Mouse (Mus musculus): ENCODE measurements around the gene Steap2. TPM values are rescaled to one million over a fixed set of nuclear protein-coding genes. Genes with fewer than 3 reads are reported as not detected.

The Steap2 gene
- total RNA-seq, 2 experiments from 2014 or later, result 23.8 to 24.2 TPM

DNA sequence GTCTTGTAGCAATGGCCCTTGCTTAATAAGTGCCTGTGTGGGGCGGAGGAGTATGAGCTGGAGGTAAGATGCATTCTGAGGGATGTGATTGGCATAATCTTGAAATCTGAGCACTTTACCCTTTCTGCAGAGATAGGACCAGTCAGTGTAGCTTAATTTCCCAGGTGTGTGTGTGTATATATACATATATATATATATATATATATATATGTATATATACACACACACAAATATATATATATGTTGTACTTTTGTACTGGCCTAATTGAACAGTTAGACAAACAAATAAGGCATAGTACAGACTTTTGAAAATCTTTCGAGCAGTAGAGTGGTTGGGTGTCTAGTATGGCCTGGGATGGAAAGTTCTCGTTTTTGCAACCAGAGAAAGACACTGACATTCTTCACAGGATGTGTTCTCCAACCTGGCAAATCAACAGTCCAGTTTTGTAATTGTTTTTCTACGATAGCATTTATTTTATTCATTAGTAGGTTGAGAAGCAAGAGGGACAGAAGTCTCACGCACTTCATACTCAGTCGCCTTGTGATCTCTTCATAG is 29.9 kb downstream of the Steap2 start:
- DNase-seq, result no peak

DNA sequence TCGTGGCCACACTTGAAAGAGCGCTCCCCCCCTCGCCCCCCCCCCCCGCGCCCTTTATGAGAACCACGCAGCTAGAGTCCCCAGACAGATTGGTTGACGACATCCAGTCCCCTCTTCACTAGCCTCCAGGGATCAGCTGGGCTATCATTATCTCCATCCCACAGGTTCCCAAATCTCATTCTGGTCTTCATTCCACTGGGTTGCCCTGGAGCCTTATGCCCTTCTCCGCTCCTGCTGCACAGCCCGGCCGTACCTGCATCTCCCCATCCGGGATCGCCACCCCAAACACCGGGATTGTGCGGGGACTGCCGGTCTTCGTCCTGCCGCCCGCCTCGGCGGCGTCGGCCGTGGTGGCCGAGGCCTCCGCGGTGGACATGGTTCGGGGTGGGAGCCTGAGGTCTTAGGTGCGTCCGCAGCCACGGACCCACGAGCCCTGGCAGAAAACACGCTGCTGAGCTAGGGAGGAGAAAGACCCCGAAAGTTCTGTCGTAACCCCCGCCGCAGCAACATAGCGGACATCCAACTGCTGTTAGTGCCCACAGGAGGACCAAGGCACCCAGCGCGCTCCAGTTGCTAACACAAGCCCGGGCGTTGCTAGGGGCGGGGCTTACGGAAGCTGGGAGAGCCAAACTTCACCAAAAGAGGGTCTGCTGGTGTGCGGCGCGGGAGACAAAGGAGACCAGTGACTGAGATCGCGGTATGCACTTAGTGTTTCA is 30.6 kb downstream of the Steap2 start, which contains the start of gene Cfap69:
TSS of gene Cfap69 (minus strand) at position 585 of the 716 bp plus-strand sequence.
- DNase-seq, result peak; percentile 90

DNA sequence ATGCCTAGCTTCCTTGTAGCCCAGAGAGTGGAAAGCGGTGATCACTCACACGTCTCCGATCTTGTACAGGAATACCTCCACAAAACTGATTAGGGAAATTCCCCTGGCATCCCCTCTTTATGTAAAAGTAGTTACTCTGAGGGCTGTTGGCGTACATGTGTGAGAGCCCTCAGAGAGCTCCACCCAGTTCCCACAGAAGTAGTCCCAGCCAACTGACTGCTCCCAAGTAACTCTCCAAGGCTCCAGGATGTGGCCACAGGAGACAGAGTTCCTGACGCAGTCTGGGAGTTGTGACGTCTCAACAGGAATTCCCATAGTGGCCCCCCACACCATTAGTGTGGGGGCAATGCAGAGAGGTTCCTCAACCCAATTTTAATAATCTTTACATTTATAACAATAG is 31.3 kb downstream of the Steap2 start:
- DNase-seq, result peak; percentile 15

DNA sequence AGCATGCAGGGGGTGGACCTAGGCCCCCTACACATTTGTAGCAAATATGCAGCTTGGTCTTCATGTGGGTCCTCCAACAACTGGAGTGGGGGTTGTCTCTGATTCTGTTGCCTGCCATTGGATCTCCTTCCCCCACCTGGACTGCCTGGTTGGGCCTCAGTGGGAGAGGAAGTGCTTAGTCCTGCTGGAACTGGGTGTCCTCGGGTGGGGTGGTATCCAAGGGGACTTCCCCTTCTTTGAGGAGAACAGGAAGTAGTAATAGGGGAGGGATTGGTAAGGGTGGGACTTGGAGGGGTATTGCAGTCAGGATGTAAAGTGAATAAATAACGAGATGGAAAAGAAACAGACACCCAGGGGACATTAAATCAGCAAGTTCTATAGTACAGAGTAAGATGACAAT is 35.7 kb downstream of the Steap2 start:
- no peak for DNase-seq

DNA sequence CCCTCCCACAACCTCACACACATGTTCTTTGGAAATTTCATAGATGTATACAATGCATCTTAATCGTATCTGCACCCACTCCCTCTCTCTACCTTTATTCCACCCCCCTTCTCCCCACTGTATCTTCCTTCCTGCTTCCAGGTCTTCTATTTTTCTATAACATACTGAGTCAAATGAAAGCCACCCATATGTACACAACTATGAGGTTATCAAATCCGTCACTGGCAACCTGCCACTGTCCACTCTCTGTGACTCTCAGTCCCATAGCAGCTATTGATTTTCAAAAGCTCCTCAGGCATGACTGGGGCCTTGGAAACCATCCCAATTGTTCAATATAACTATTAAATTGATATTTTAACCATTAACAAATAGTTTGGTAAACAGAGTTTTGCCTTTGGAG is 36.4 kb downstream of the Steap2 start:
- no peak for DNase-seq

DNA sequence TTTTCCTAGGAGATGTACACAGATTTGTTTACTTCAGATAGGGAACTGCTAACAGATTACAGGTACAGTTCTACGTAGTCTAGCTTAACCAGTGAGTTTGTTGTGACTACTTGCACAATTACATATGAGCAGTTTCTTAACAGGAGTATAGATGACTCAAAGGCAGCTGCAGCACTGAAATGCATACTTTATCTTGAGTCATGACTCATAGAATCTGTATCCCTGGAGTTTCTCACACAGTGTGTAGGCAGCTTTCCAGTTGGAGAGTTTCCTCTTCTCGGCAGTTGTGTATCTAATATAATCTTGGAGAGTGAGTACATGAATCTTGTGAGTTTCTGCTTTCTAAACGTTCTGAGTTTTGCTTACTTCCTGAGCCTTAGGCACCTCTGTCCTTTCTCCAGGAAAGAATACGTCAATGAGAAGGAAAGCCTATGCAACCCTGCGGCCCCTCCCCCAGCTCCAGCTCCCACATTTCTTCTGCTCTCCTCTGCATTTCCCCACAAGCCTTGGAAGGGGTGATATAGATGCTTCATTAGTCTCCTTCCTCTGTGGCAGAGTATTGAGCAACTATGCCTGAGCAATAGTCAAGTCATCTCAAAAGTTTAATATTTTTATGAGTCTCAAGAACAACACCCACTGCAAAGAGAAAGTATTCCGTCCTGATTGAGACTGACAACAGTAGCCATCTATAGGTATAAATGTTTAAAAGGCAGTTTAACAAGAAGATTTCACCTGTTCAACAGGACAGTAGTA is 45.4 kb downstream of the Steap2 start:
- DNase-seq, result peak; percentile 21

DNA sequence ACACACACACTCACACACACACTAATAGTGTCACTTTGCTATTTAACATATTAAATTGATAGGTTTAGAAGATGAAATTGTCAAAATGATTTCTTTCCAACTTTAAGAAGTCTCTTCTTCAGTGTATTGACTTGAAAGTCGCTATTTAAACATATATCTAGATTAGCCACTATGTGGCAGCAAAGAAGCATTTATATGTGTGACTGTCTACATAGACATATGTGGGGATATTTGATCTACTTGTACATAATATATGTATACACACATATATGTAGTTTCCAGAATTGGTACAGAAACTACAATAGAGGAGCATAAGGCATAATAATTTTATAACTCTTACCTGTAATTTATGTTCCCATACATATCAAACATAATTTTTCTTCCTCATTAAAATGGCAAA is 48.2 kb downstream of the Steap2 start:
- DNase-seq, result no peak

DNA sequence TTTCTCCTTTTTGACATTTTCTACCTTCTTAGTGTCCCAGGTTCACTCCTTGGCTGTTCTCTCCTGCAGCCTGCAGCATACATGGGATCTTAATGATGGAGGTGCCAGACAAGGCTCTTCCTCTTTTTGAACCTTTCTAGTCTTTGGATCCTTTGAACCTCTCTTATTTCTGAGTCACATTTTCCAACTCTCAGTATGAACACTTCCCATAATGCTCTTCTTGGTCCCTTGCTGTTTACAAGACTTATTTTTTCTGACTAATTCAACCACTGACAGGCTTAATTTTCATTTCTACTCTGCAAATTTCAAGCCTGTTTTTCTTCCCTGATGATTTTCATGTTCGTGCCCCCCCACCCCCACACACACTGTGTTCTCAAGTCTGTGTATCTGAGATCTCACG is 55.9 kb downstream of the Steap2 start:
- no peak for DNase-seq

DNA sequence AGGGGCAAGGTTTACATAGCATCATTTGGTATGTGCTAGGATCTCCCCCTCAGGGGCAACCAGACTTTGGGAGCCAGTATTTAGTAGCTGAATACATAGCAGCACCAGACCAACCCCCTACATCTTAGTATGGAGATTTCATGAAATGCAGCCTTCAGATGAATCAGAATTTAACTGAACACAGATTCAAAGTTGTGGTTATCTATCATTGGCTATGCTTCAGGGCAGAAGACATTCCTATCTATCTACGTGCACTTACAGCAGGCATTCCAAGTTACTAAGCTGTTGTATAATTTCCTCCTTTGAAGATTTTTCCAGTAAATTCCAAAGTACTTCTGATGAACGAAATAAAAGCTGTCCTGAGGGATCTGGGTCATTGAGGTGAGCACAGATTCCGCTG is 68.9 kb downstream of the Steap2 start:
- no peak for DNase-seq

DNA sequence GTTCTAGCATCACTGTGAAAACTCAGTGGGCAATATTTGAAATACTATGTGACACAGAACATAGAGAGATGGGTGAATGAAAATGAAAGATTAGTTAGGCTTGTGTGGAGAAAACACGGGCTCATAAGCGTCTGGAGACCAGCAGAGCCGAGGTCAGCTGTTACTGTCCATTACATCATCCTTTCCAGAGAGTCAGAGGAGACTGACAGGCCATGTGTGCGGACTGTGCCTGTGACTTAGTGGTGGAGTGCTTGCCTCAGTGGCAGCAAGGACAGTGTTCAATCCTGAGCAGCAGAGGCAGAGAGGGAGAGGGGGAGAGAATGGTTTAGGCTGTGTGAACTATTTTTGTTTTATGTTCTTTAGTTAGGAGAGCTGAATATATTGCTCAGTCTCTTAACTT is 76.0 kb downstream of the Steap2 start:
- DNase-seq, result no peak

Other genes with a start within 250 kb of the Steap2 start
- not detected for gene 1700015F17Rik, start 215.4 kb downstream of the Steap2 start, total RNA-seq (2021)
- gene Cldn12, start 179.6 kb downstream of the Steap2 start, total RNA-seq (2021), result 10 to 100 TPM; 23.6 to 25.3 TPM
- gene Gtpbp10, start 135.0 kb downstream of the Steap2 start, total RNA-seq (2021), result 10 to 100 TPM; 14.9 to 16.7 TPM
- gene Gm8773, start 120.8 kb downstream of the Steap2 start, total RNA-seq (2021), result under 1 TPM; 0.30 to 0.36 TPM
- gene Cfap69, start 30.3 kb downstream of the Steap2 start, total RNA-seq (2021), result 1 to 10 TPM; 2.6 to 5.0 TPM
- gene Steap1, start 54.7 kb upstream of the Steap2 start, total RNA-seq (2021), result 10 to 100 TPM; 18.5 to 20.1 TPM

All from adrenal gland, postnatal 10 days (tissue).